Mouse (Mus musculus) E14TG2a.4 (cell line): ENCODE measurements around the gene Slc39a7.

Source experiments
- CTCF ChIP-seq: conservative IDR thresholded peaks from 2 replicates; pipeline ENCODE4 v1.5.1; 2014; ENCODE audit warnings: low read length
- NANOG ChIP-seq: IDR thresholded peaks from 2 replicates; pipeline ENCODE4 v1.6.1; 2014; ENCODE audit warnings: borderline replicate concordance, low read length, mixed read lengths
- POU5F1 ChIP-seq: IDR thresholded peaks from 2 replicates; pipeline ENCODE4 v1.6.1; 2014; ENCODE audit warnings: low read length, borderline replicate concordance

DNA sequence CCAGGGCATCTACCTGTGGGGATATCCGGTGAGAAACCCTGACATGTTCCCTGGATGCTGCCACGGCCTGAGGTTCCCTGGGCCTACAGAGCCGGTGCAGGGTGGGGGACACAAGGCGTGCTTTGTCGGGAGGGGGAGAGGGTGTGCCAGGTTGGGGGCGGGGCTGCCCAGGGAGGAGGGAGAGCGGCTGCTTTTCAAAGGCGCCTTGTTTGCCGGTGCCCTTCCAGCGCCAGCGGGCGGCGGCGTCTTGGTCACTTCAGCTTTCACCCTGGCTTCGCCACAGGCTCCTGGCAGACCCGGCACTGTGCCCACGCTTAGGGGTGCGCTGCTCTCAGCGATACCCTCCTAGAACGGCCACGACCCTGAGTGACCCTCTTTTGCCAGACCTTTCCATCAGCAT lies 7.0 kb upstream of the Slc39a7 start:
- TF ChIP-seq CTCF (no peak), NANOG (no peak), POU5F1 (no peak)
